Mouse (Mus musculus) forebrain, postnatal 0 days (tissue): ENCODE results near the gene Gm20547. TPM values are rescaled to one million over a fixed set of nuclear protein-coding genes. Genes with fewer than 3 reads are reported as not detected.

Experiments used
- ATAC-seq: fragments of 200-750 bp; cut with Nextera tagmentation; 2 replicates; pipeline ENCODE4 v1.8.0; 2017; ENCODE audit warnings: mild to moderate bottlenecking, moderate library complexity
- DNase-seq: peaks from one replicate; pipeline ENCODE4 v3.0.0-alpha.2; 2015
- H3K27ac ChIP-seq: fragments of 300-500 bp; sonication (generic); 2 replicates; pipeline ENCODE4 v1.5.1; 2014; ENCODE audit warnings: low read depth, mild to moderate bottlenecking, antibody characterized with exemption, low read length, moderate library complexity, mixed read lengths
- H3K27me3 ChIP-seq: fragments of 300-500 bp; sonication (generic); 2 replicates; pipeline ENCODE4 v1.6.1; 2014; ENCODE audit warnings: mild to moderate bottlenecking, low read length, mixed read lengths; ENCODE audit not compliant: insufficient read depth
- H3K36me3 ChIP-seq: fragments of 300-500 bp; sonication (generic); 2 replicates; pipeline ENCODE4 v1.6.1; 2014; ENCODE audit warnings: mild to moderate bottlenecking, moderate library complexity; ENCODE audit not compliant: insufficient read depth
- H3K4me1 ChIP-seq: fragments of 300-500 bp; sonication (generic); 2 replicates; pipeline ENCODE4 v1.6.1; 2014; ENCODE audit warnings: antibody characterized with exemption; ENCODE audit not compliant: insufficient read depth
- H3K4me2 ChIP-seq: fragments of 300-500 bp; sonication (generic); 2 replicates; pipeline ENCODE4 v1.6.1; 2014; ENCODE audit warnings: low read depth, mild to moderate bottlenecking, moderate library complexity
- H3K4me3 ChIP-seq: fragments of 300-500 bp; sonication (generic); 2 replicates; pipeline ENCODE4 v1.5.1; 2014; ENCODE audit warnings: low read depth, low read length, mixed read lengths
- H3K9ac ChIP-seq: fragments of 300-500 bp; sonication (generic); 2 replicates; pipeline ENCODE4 v1.6.1; 2014; ENCODE audit warnings: mild to moderate bottlenecking
- H3K9me3 ChIP-seq: fragments of 300-500 bp; sonication (generic); 2 replicates; pipeline ENCODE4 v1.6.1; 2016; ENCODE audit warnings: low read length
- CTCF ChIP-seq: sonication (generic); IDR thresholded peaks from 2 replicates; pipeline ENCODE4 v1.5.1; 2016; ENCODE audit warnings: antibody characterized with exemption, control low read depth, low read depth
- WGBS: fragments of 180-500 bp; shearing (Covaris S2); extraction: QIAGEN DNeasy Blood & Tissue Kit; methylation state at CpG from one replicate; pipeline ENCODE4 v1.1.7; 2014; 5-methylcytosine and 5-hydroxymethylcytosine counted together
- polyA plus RNA-seq: library from polyadenylated mRNA; unstranded; fragments of >200 nt; fragmentation: Nextera tagmentation; extraction: Ambion mirVana; gene quantifications from 2 replicates; pipeline ENCODE4 v1.2.1, GENCODE M21; 2015
- total RNA-seq: library from RNA; depleted of rRNA; stranded (reverse); fragments of >200 nt; gene quantifications from 2 replicates; pipeline ENCODE4 v1.2.3, GENCODE M21; 2014

Gene Gm20547
- total and polyA plus RNA-seq, 2 experiments from 2014 or later: not detected

GRCm38 (mm10) chr17:34887942-34888341, 6.1 kb upstream of the Gm20547 start:
- Histone ChIP-seq H3K27ac (no peak overlapping the region), H3K27me3 (no peaks in the 10 kb centered on the region), H3K36me3 (no peaks in the 10 kb centered on the region), H3K4me3 (no peak overlapping the region), H3K4me2 (no peak overlapping the region), H3K4me1 (no peaks in the 10 kb centered on the region), H3K9ac (no peak overlapping the region), H3K9me3 (no peaks in the 10 kb centered on the region)
- 92% methylated on average over 5 of the region's 5 CpGs for WGBS
- no peak for DNase-seq
- no peak for ATAC-seq
- TF ChIP-seq CTCF: no peak

- 0 out of 2 replicates have a peak, but pooled peaks cover 4% of the 10 kb centered on the region for H3K27me3 ChIP-seq
- H3K9me3 ChIP-seq: no peaks in the 10 kb centered on the region
- no peak overlapping the region for H3K27ac ChIP-seq
- 84% methylated on average over 3 of the region's 3 CpGs for WGBS
- DNase-seq (no peak), ATAC-seq (no peak)
- no peak overlapping the region for H3K4me3 ChIP-seq
- no peaks in the 10 kb centered on the region for H3K4me1 ChIP-seq
- TF ChIP-seq CTCF: no peak
- H3K36me3 ChIP-seq: no peaks in the 10 kb centered on the region
- no peak overlapping the region for H3K4me2 ChIP-seq
- no peak overlapping the region for H3K9ac ChIP-seq
These were observed 3.8 kb upstream of the Gm20547 start for GRCm38 (mm10) chr17:34885615-34886014.

GRCm38 (mm10) chr17:34884704-34885103, 2.9 kb upstream of the Gm20547 start:
- Histone ChIP-seq H3K4me2 (no peak overlapping the region), H3K36me3 (no peaks in the 10 kb centered on the region), H3K27me3 (0 out of 2 replicates have a peak, but pooled peaks cover 4% of the 10 kb centered on the region), H3K9ac (no peak overlapping the region), H3K4me3 (no peak overlapping the region), H3K9me3 (no peaks in the 10 kb centered on the region), H3K4me1 (no peaks in the 10 kb centered on the region), H3K27ac (no peak overlapping the region)
- WGBS: 89% methylated on average over 6 of the region's 6 CpGs
- no peak for TF ChIP-seq CTCF
- ATAC-seq (no peak), DNase-seq (no peak)

GRCm38 (mm10) chr17:34883332-34883731, 1.5 kb upstream of the Gm20547 start:
- no peak for DNase-seq
- H3K27me3 ChIP-seq: 0 out of 2 replicates have a peak, but pooled peaks cover 4% of the 10 kb centered on the region
- no peak overlapping the region for H3K4me3 ChIP-seq
- ATAC-seq: no peak
- no peak overlapping the region for H3K9ac ChIP-seq
- H3K27ac ChIP-seq: no peak overlapping the region
- no peaks in the 10 kb centered on the region for H3K9me3 ChIP-seq
- 57% methylated on average over 3 of the region's 3 CpGs for WGBS
- H3K36me3 ChIP-seq: no peaks in the 10 kb centered on the region
- H3K4me2 ChIP-seq: no peak overlapping the region
- no peak for TF ChIP-seq CTCF
- H3K4me1 ChIP-seq: no peaks in the 10 kb centered on the region

GRCm38 (mm10) chr17:34881166-34881565, 676 bp downstream of the Gm20547 start:
- 0 out of 2 replicates have a peak, but pooled peaks cover 4% of the 10 kb centered on the region for H3K27me3 ChIP-seq
- no peaks in the 10 kb centered on the region for H3K4me1 ChIP-seq
- H3K4me3 ChIP-seq: no peak overlapping the region
- H3K9me3 ChIP-seq: no peaks in the 10 kb centered on the region
- no peak for ATAC-seq
- TF ChIP-seq CTCF: no peak
- DNase-seq: no peak
- no peak overlapping the region for H3K4me2 ChIP-seq
- H3K27ac ChIP-seq: no peak overlapping the region
- H3K36me3 ChIP-seq: no peaks in the 10 kb centered on the region
- no peak overlapping the region for H3K9ac ChIP-seq

- no peak for TF ChIP-seq CTCF
- H3K4me3 ChIP-seq: no peak within 1 kb of the TSS
These were observed 2.4 kb downstream of the Gm20547 start, which contains the start of gene Zbtb12 for GRCm38 (mm10) chr17:34879336-34879879. Zbtb12 (plus strand) TSS chr17:34879483.

GRCm38 (mm10) chr17:34874321-34874720, 7.5 kb downstream of the Gm20547 start:
- no peak overlapping the region for H3K4me3 ChIP-seq
- H3K27me3 ChIP-seq: no peaks in the 10 kb centered on the region
- no peaks in the 10 kb centered on the region for H3K36me3 ChIP-seq
- no peaks in the 10 kb centered on the region for H3K4me1 ChIP-seq
- ATAC-seq (no peak), DNase-seq (no peak)
- H3K9me3 ChIP-seq: no peaks in the 10 kb centered on the region
- H3K4me2 ChIP-seq: no peak overlapping the region
- WGBS: 91% methylated on average over 6 of the region's 6 CpGs
- no peak overlapping the region for H3K27ac ChIP-seq
- H3K9ac ChIP-seq: no peak overlapping the region
- no peak for TF ChIP-seq CTCF

More at GRCm38 (mm10) chr17:34879336-34879879, 2.4 kb downstream of the Gm20547 start, which contains the start of gene Zbtb12:
- Histone ChIP-seq H3K4me1 (no peaks in the 10 kb centered on the region), H3K4me2 (no peak within 1 kb of the TSS), H3K27ac (no peak within 1 kb of the TSS), H3K36me3 (no peaks in the 10 kb centered on the region), H3K9ac (no peak within 1 kb of the TSS), H3K27me3 (0 out of 2 replicates have a peak, but pooled peaks cover 4% of the 10 kb centered on the region), H3K9me3 (no peaks in the 10 kb centered on the region)
- DNase-seq: no peak
- no peak for ATAC-seq
- WGBS: 67% methylated on average over 11 of the region's 11 CpGs
